Mouse (Mus musculus): ENCODE measurements around the gene Aup1. TPM values are rescaled to one million over a fixed set of nuclear protein-coding genes. Genes with fewer than 3 reads are reported as not detected.

Gene Aup1
- polyA plus RNA-seq (2012; rRNA removed) = 442 and 596 TPM in 2 replicates

DNA sequence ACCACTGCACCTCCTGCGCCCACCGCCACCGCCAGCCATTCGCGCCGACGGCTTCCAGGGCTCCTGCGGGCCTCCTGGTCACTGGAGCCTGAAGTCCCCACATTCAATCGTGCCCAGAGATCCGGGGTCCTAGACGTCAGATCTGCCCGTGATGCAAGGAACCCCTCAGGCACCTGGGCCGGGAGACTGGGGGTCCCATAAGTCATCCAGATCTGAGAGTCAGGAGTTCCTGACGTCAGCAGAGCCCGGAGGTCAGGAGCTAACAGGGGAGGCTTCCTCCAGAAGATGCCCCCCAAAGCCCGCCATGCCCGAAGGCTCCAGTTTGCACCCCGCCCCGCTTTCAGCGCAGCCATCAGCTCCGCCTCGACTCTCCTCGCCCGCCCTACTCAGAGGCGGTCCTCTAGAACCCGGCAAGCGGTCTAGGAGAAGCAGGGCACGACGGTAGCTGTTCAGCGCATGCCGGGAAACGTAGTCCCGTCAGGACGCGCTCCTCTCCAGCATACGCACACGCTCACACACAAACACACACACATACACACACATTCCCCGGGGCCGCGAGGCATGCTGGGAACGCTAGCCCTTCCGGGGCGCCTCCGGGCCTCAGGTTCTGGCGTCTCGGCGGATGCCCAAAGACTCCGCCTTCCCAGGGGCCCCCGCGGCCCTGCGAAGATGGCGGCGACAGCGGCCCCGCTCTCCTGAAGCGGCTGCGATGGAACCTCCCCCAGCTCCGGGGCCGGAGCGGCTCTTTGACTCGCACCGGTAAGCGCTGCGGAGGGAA, at the start of gene Aup1:
TSS of gene Aup1 (plus strand) at position 448 of the 778 bp plus-strand sequence.
- Histone ChIP-seq H3K27me3 (replicated peaks; ENCODE audit: control insufficient read depth, insufficient read depth, low read length) (no peaks in the 10 kb centered on the region), H3K4me1 (ENCODE audit: control insufficient read depth, insufficient read depth, low read length) (peaks cover 10% of the 10 kb centered on the region), H3K4me3 (ENCODE audit: insufficient read depth, low read depth, low read length) (peak within 1 kb of the TSS; percentile 79), H3K36me3 (ENCODE audit: control insufficient read depth, insufficient read depth, low read length) (no peaks in the 10 kb centered on the region), H3K27ac (ENCODE audit: insufficient read depth, low read depth, low read length) (peak within 1 kb of the TSS; percentile 61)
- peak; percentile 40 for TF ChIP-seq POLR2A (IDR thresholded peaks at IDR 0.05; ENCODE audit: low read depth, low read length)
- TF ChIP-seq CTCF (conservative IDR thresholded peaks at IDR 0.05; ENCODE audit: insufficient read depth, insufficient read length, low read depth, low read length) = no peak
- WGBS = under 1% methylated on average over 64 of the region's 64 CpGs
- peak; percentile 99 for DNase-seq

GRCm38 (mm10) chr6:83004872-83005271, 49.4 kb upstream of the Aup1 start:
- no peak for TF ChIP-seq POLR2A (IDR thresholded peaks at IDR 0.05; ENCODE audit: low read depth, low read length)
- no peak for TF ChIP-seq CTCF (conservative IDR thresholded peaks at IDR 0.05; ENCODE audit: insufficient read depth, insufficient read length, low read depth, low read length)
- H3K4me1 ChIP-seq (ENCODE audit: control insufficient read depth, insufficient read depth, low read length) = no peaks in the 10 kb centered on the region
- DNase-seq = peak; percentile 51
- H3K4me3 ChIP-seq (ENCODE audit: insufficient read depth, low read depth, low read length) = no peak overlapping the region
- no peaks in the 10 kb centered on the region for H3K27me3 ChIP-seq (replicated peaks; ENCODE audit: control insufficient read depth, insufficient read depth, low read length)
- H3K27ac ChIP-seq (ENCODE audit: insufficient read depth, low read depth, low read length) = no peak overlapping the region
- WGBS = 48% methylated on average over 7 of the region's 7 CpGs
- H3K36me3 ChIP-seq (ENCODE audit: control insufficient read depth, insufficient read depth, low read length) = no peaks in the 10 kb centered on the region

GRCm38 (mm10) chr6:83005444-83006011, 48.8 kb upstream of the Aup1 start:
- Histone ChIP-seq H3K4me1 (ENCODE audit: control insufficient read depth, insufficient read depth, low read length) (no peaks in the 10 kb centered on the region), H3K36me3 (ENCODE audit: control insufficient read depth, insufficient read depth, low read length) (no peaks in the 10 kb centered on the region), H3K27ac (ENCODE audit: insufficient read depth, low read depth, low read length) (no peak overlapping the region), H3K27me3 (replicated peaks; ENCODE audit: control insufficient read depth, insufficient read depth, low read length) (no peaks in the 10 kb centered on the region), H3K4me3 (ENCODE audit: insufficient read depth, low read depth, low read length) (no peak overlapping the region)
- DNase-seq = no peak
- no peak for TF ChIP-seq POLR2A (IDR thresholded peaks at IDR 0.05; ENCODE audit: low read depth, low read length)
- TF ChIP-seq CTCF (conservative IDR thresholded peaks at IDR 0.05; ENCODE audit: insufficient read depth, insufficient read length, low read depth, low read length) = no peak
- WGBS = 80% methylated on average over 10 of the region's 10 CpGs

DNA sequence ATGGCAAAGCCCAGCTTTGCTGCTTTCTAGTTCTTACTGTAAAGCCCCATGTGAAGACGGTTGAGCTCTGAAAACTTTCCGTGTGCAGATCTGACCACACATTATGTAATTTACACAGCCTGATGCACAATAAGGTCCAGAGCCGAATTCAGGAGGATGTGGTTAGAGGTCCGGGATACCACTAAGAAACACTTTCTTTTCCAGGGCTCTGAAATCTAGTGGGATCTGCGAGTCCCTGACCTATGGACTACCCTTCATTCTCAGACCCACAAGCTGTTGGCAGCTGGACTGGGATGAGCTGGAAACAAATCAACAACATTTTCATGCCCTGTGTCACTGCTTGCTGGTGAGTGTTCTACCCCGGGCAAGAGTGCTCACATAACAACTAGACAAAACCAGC, 48.2 kb upstream of the Aup1 start:
- no peaks in the 10 kb centered on the region for H3K4me1 ChIP-seq (ENCODE audit: control insufficient read depth, insufficient read depth, low read length)
- no peaks in the 10 kb centered on the region for H3K27me3 ChIP-seq (replicated peaks; ENCODE audit: control insufficient read depth, insufficient read depth, low read length)
- no peak overlapping the region for H3K4me3 ChIP-seq (ENCODE audit: insufficient read depth, low read depth, low read length)
- DNase-seq = no peak
- no peaks in the 10 kb centered on the region for H3K36me3 ChIP-seq (ENCODE audit: control insufficient read depth, insufficient read depth, low read length)
- H3K27ac ChIP-seq (ENCODE audit: insufficient read depth, low read depth, low read length) = no peak overlapping the region
- TF ChIP-seq POLR2A (IDR thresholded peaks at IDR 0.05; ENCODE audit: low read depth, low read length) (no peak), CTCF (conservative IDR thresholded peaks at IDR 0.05; ENCODE audit: insufficient read depth, insufficient read length, low read depth, low read length) (no peak)
- 83% methylated on average over 6 of the region's 6 CpGs for WGBS

GRCm38 (mm10) chr6:83008659-83009058, 45.7 kb upstream of the Aup1 start:
- TF ChIP-seq CTCF (conservative IDR thresholded peaks at IDR 0.05; ENCODE audit: insufficient read depth, insufficient read length, low read depth, low read length) (no peak), POLR2A (IDR thresholded peaks at IDR 0.05; ENCODE audit: low read depth, low read length) (no peak)
- Histone ChIP-seq H3K36me3 (ENCODE audit: control insufficient read depth, insufficient read depth, low read length) (no peaks in the 10 kb centered on the region), H3K4me3 (ENCODE audit: insufficient read depth, low read depth, low read length) (no peak overlapping the region), H3K27me3 (replicated peaks; ENCODE audit: control insufficient read depth, insufficient read depth, low read length) (no peaks in the 10 kb centered on the region), H3K27ac (ENCODE audit: insufficient read depth, low read depth, low read length) (no peak overlapping the region), H3K4me1 (ENCODE audit: control insufficient read depth, insufficient read depth, low read length) (no peaks in the 10 kb centered on the region)
- 45% methylated on average over 3 of the region's 3 CpGs for WGBS
- peak; percentile 6 for DNase-seq

DNA sequence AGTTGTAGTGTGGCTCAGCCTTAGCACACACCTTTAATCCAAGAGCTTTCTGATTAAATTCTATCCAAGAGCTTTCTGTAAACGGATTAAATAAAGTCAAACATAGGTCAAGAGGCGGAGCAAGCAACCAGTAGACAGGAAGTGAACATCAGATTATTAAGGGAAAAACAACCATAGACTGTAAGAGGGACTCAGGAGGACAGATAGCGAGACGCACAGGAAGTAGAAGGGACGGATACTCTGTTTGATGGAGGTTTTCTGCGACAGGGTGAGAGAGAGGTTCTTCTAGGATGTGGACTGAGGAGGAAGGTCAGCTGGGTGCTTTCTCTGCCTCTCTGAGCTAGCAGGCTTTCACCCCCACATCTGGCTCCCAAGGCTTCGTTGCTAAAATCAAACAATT, 44.3 kb upstream of the Aup1 start:
- Histone ChIP-seq H3K4me3 (ENCODE audit: insufficient read depth, low read depth, low read length) (no peak overlapping the region), H3K4me1 (ENCODE audit: control insufficient read depth, insufficient read depth, low read length) (no peaks in the 10 kb centered on the region), H3K36me3 (ENCODE audit: control insufficient read depth, insufficient read depth, low read length) (no peaks in the 10 kb centered on the region), H3K27ac (ENCODE audit: insufficient read depth, low read depth, low read length) (no peak overlapping the region), H3K27me3 (replicated peaks; ENCODE audit: control insufficient read depth, insufficient read depth, low read length) (no peaks in the 10 kb centered on the region)
- 50% methylated on average over 7 of the region's 7 CpGs for WGBS
- no peak for TF ChIP-seq CTCF (conservative IDR thresholded peaks at IDR 0.05; ENCODE audit: insufficient read depth, insufficient read length, low read depth, low read length)
- TF ChIP-seq POLR2A (IDR thresholded peaks at IDR 0.05; ENCODE audit: low read depth, low read length) = no peak
- DNase-seq = no peak

DNA sequence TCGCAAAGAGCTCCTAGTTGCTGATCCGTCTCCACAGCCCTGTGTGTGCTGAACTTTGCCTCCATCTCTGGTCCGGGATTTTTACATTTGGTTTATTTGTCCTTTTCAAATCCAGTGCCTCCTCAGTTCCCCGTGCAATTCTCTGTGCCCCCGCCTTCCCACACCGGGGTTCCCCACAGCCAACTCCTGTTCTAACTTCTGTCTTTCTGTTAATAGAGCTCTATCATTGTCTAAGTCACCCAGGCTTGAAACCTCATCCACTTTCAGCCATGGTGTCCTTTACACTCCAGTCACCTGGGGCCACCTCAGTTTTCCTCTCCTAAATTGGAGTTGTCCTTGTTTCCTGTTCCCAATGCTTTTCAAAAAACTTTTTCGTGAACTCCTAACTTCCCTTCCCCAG, 43.1 kb upstream of the Aup1 start:
- H3K36me3 ChIP-seq (ENCODE audit: control insufficient read depth, insufficient read depth, low read length) = no peaks in the 10 kb centered on the region
- H3K4me1 ChIP-seq (ENCODE audit: control insufficient read depth, insufficient read depth, low read length) = no peaks in the 10 kb centered on the region
- no peak overlapping the region for H3K4me3 ChIP-seq (ENCODE audit: insufficient read depth, low read depth, low read length)
- TF ChIP-seq POLR2A (IDR thresholded peaks at IDR 0.05; ENCODE audit: low read depth, low read length) (no peak), CTCF (conservative IDR thresholded peaks at IDR 0.05; ENCODE audit: insufficient read depth, insufficient read length, low read depth, low read length) (no peak)
- no peaks in the 10 kb centered on the region for H3K27me3 ChIP-seq (replicated peaks; ENCODE audit: control insufficient read depth, insufficient read depth, low read length)
- no peak overlapping the region for H3K27ac ChIP-seq (ENCODE audit: insufficient read depth, low read depth, low read length)
- WGBS = 72% methylated on average over 7 of the region's 7 CpGs
- no peak for DNase-seq
